Mouse (Mus musculus) testis, adult 2 months (tissue): ENCODE data around the gene Hist3h2ba.

Source experiments
- CTCF ChIP-seq: fragments of 200-500 bp; IDR thresholded peaks from 2 replicates; pipeline ENCODE4 v1.5.1; 2012; ENCODE audit warnings: low read depth, mild to moderate bottlenecking, inconsistent platforms, low read length, moderate library complexity; ENCODE audit not compliant: control insufficient read depth, insufficient read depth, insufficient replicate concordance
- POLR2A ChIP-seq: fragments of 200-500 bp; IDR thresholded peaks from 2 replicates; pipeline ENCODE4 v1.6.1; 2012; ENCODE audit warnings: low read depth, mild to moderate bottlenecking, inconsistent platforms, low read length, moderate library complexity; ENCODE audit not compliant: control insufficient read depth

DNA sequence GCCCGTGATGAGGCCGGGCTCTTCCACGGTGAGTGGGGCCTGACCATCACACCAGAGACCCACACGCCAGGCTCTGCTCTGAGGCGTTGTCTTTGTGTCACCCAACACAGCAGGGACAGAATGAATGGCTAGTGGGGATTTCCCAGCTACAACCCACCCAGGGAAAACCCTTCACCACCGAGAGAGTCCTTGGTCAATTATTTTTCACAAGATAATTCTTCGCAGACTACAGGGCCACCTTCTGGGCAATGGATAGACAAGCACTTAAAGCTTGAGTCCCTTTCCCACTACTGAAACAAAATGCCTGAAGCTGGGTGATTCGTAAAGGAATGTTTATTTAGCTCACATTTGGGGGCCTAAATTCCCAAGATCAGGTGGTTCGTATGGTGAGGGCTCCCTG is 26.3 kb upstream of the Hist3h2ba start:
- TF ChIP-seq CTCF (no peak), POLR2A (no peak)
